In genomic region chr8:79398994-79399650, GRCm38 (mm10) we compare ENCODE assay signal across 8 mouse cellular contexts. TPM values are rescaled to one million over a fixed set of nuclear protein-coding genes. Genes with fewer than 3 reads are reported as not detected.
DNase-seq lines count a peak whose midpoint lies in the region; ATAC-seq and TF ChIP-seq lines count a peak whose summit lies in the region.

Gene Smad1 (minus strand): TSS chr8:79399518.

- no peaks in the 10 kb centered on the region for H3K36me3 ChIP-seq in hindbrain, embryonic 11.5 days (ENCODE audit: control insufficient read depth, insufficient read depth, low read length)
- H3K36me3 ChIP-seq in lung, postnatal 0 days (ENCODE audit: insufficient read depth, low read length): no peaks in the 10 kb centered on the region

- 0 out of 2 replicates have a peak, but pooled peaks cover 4% of the 10 kb centered on the region for H3K4me1 ChIP-seq in hindbrain, embryonic 11.5 days (replicated peaks; ENCODE audit: control insufficient read depth, insufficient read depth, low read length)
- peaks cover 11% of the 10 kb centered on the region; the same call in 1 of the 2 replicates for H3K4me1 ChIP-seq in lung, postnatal 0 days (ENCODE audit: insufficient read depth, low read depth, low read length)

- no peak for TF ChIP-seq CTCF in lung, postnatal 0 days (IDR thresholded peaks at IDR 0.05)

- ATAC-seq in hindbrain, embryonic 11.5 days (ENCODE audit: low FRiP score): peak; percentile 90
- ATAC-seq in lung, postnatal 0 days: peak; percentile 95

- DNase-seq in ES-CJ7 (ENCODE audit: low read depth, low spot score): peak; percentile 92
- peak; percentile 95 for DNase-seq in cerebellum, adult 8-10 months
- DNase-seq in frontal cortex, postnatal 10 days (ENCODE audit: low spot score in 2 of 2): peak; percentile 86 to 95
- peak; percentile 95 for DNase-seq in hindbrain, embryonic 11.5 days (ENCODE audit: low spot score)
- DNase-seq in layer of hippocampus, postnatal 10 days (ENCODE audit: low spot score in 2 of 2): peak; percentile 96 to 97
- peak; percentile 95 for DNase-seq in lung, postnatal 0 days (ENCODE audit: low spot score)
- peak; percentile 87 for DNase-seq in ovary, postnatal 10 days (ENCODE audit: low spot score)
- peak; percentile 82 for DNase-seq in thymus, postnatal 0 days (ENCODE audit: low spot score)

- H3K27ac ChIP-seq in hindbrain, embryonic 11.5 days (ENCODE audit: low read depth, low read length): peak within 1 kb of the TSS; percentile 96
- peak within 1 kb of the TSS; percentile 96 for H3K27ac ChIP-seq in lung, postnatal 0 days (ENCODE audit: low read length)

- H3K4me2 ChIP-seq in hindbrain, embryonic 11.5 days (replicated peaks; ENCODE audit: low read depth, low read length): peak within 1 kb of the TSS; percentile 71
- H3K4me2 ChIP-seq in lung, postnatal 0 days (replicated peaks; ENCODE audit: low read depth, low read length): peak within 1 kb of the TSS; percentile 71

- no peaks in the 10 kb centered on the region for H3K27me3 ChIP-seq in hindbrain, embryonic 11.5 days (ENCODE audit: control insufficient read depth, insufficient read depth, low read length)
- no peaks in the 10 kb centered on the region for H3K27me3 ChIP-seq in lung, postnatal 0 days (replicated peaks; ENCODE audit: insufficient read depth, low read length)

- H3K9ac ChIP-seq in hindbrain, embryonic 11.5 days (ENCODE audit: low read depth, low read length): peak within 1 kb of the TSS; percentile 96
- H3K9ac ChIP-seq in lung, postnatal 0 days (replicated peaks; ENCODE audit: low read depth): peak within 1 kb of the TSS; percentile 94

- H3K9me3 ChIP-seq in hindbrain, embryonic 11.5 days (ENCODE audit: control insufficient read depth, low read length): no peaks in the 10 kb centered on the region
- H3K9me3 ChIP-seq in lung, postnatal 0 days (ENCODE audit: low read length): no peaks in the 10 kb centered on the region

- under 1% methylated on average over 60 of the region's 80 CpGs for WGBS in hindbrain, embryonic 11.5 days
- 1% methylated on average over 64 of the region's 80 CpGs for WGBS in lung, postnatal 0 days

- no peak for TF ChIP-seq EP300 in lung, postnatal 0 days (IDR thresholded peaks at IDR 0.05)

- H3K4me3 ChIP-seq in hindbrain, embryonic 11.5 days (ENCODE audit: low read depth, low read length): peak within 1 kb of the TSS; percentile 91
- peak within 1 kb of the TSS; percentile 92 for H3K4me3 ChIP-seq in lung, postnatal 0 days (ENCODE audit: low read depth, low read length)

RNA-seq across cellular contexts. Expression of gene Smad1, which starts in this region (rescaled TPM):
- 62.6 and 73.4 TPM in 2 replicates for polyA plus RNA-seq in hindbrain, embryonic 11.5 days (2014; fragmentation: Nextera tagmentation; extraction: Ambion mirVana)
- 10 to 100 TPM; 29.0 to 33.2 TPM for total RNA-seq in layer of hippocampus, postnatal 10 days (2021)
- 23.0 and 25.1 TPM in 2 replicates for polyA plus RNA-seq in lung, postnatal 0 days (2015; fragmentation: Nextera tagmentation; extraction: Ambion mirVana)
- 25.4 and 26.5 TPM in 2 replicates for polyA plus RNA-seq in thymus, postnatal 0 days (2015; fragmentation: Nextera tagmentation; extraction: Ambion mirVana)

Comparison
In these comparisons a context has a peak if more than half of its experiments do, and no peak if none do; other contexts are left out.
1. Peak in every context shown above with its lines: DNase-seq, ATAC-seq, H3K4me3 ChIP-seq and H3K27ac ChIP-seq.